Mouse (Mus musculus) liver, adult (tissue): ENCODE data around the gene Resf1.
A peak's percentile ranks its signal among the peaks of the same experiment; 100 is the strongest.

Source experiments
- GATA4 ChIP-seq: IDR thresholded peaks from 2 replicates; pipeline ENCODE4 v1.6.1; 2014; ENCODE audit warnings: mild to moderate bottlenecking, low read length; ENCODE audit not compliant: insufficient replicate concordance

The Resf1 gene

DNA sequence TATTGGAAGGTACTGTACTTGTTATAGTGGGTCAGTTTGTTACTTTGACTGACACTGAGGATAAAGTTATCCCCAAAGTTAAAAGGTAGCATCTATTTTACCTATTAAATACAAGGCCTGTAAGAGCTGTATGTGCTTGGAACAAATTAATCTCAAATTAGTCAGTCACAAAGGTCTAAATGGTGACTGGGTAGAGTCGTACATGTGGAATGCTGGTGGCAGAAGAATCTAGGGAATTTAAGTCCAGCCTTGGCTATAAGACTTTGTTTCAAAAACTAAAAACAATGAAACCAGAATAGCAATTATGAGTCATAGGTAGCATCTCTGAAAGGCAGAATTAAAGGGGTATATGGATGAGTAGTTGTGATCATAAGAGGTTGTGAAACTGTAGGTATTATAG is 21.1 kb downstream of the Resf1 start:
- TF ChIP-seq GATA4, result no peak

DNA sequence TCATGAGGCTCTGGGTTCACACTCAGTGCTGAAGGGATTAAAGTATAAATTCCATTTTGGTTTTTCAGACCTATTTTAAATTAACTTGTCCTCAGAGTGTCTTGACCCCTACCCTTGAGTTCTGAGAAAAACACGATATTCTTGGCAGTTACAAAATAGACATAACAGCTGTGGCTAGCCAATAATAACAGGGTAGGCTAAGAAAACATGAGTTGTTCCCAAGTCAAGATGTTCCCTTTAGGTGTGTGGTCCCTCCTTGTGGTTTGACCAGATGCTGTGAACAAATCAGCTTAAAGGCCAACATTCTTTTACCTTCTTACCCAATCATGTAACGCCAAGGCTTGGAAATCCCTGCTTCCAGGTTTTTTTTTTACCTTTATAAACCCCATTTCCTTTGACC is 23.8 kb downstream of the Resf1 start:
- no peak for TF ChIP-seq GATA4

- TF ChIP-seq GATA4, result no peak
Observed at GRCm38 (mm10) chr6:149337990-149338389, 28.8 kb downstream of the Resf1 start.

GRCm38 (mm10) chr6:149338622-149339021 is 29.4 kb downstream of the Resf1 start:
- TF ChIP-seq GATA4, result no peak

GRCm38 (mm10) chr6:149343802-149344201 is 34.6 kb downstream of the Resf1 start:
- no peak for TF ChIP-seq GATA4

DNA sequence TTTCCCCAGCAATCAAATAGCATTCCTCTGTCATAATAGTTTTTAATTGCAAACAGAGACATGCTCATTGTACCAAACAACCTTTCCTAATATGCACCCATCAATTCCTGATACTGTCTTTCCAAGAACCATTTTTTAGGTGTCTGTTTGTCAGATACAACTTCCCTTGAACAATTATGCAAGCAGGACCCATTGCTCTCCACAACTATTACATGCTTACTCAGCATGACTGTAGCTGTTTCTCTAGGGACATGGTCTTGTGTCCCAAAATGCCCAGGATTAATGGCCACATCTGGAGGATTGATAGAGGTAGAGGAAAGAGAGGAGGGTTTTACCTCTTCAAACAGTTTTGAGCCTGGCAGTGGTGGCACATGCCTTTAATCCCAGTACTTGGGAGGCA is 35.2 kb downstream of the Resf1 start:
- TF ChIP-seq GATA4, result no peak

- TF ChIP-seq GATA4, result no peak
Observed at GRCm38 (mm10) chr6:149354826-149355495, 45.7 kb downstream of the Resf1 start.

- no peak for TF ChIP-seq GATA4
Observed at GRCm38 (mm10) chr6:149357155-149357554, 47.9 kb downstream of the Resf1 start.

- no peak for TF ChIP-seq GATA4
Observed at GRCm38 (mm10) chr6:149366403-149366802, 57.2 kb downstream of the Resf1 start.

DNA sequence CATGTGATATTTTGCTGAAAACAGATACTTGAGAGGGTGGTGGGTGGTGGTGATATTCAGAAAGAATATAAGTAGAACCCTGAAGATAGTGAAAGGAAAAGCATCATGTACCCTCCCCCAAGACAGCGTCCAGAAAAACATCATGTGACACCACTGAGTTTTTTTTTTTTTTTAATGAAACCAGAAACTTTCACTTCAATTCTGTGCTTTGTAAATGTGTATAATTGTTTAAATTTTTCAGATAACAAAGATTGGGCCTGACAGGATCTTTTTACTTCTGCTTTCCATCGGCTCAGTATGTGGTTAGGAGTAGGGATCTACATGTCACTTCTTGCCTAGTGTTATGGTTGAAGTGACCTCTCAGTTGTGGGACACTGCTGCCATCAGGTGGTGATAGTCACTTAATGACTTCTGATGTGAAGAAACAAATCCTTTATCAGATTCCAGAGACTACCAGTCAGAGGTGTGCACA is 65.8 kb downstream of the Resf1 start:
- peak; percentile 60; the same call in 1 of the 2 replicates for TF ChIP-seq GATA4

- no peak for TF ChIP-seq GATA4
Observed at GRCm38 (mm10) chr6:149383531-149383930, 74.3 kb downstream of the Resf1 start.
